Mouse (Mus musculus): ENCODE results near the gene Olfr1288. TPM values are rescaled to one million over a fixed set of nuclear protein-coding genes. Genes with fewer than 3 reads are reported as not detected.

Gene Olfr1288
- polyA plus RNA-seq (2012; ENCODE audit: low replicate concordance) = not detected in 2 replicates

GRCm38 (mm10) chr2:111473801-111474200 lies at the start of gene Olfr1288:
Olfr1288 (plus strand) TSS chr2:111474101.

GRCm38 (mm10) chr2:111448842-111449241 lies 25.1 kb upstream of the Olfr1288 start, which contains the start of gene Olfr1287:
Olfr1287 (plus strand) TSS chr2:111449142.

GRCm38 (mm10) chr2:111480519-111480918 lies 6.6 kb downstream of the Olfr1288 start, which contains the start of gene Olfr1289:
Olfr1289 (plus strand) TSS chr2:111480819.

GRCm38 (mm10) chr2:111493729-111494128 lies 19.8 kb downstream of the Olfr1288 start, which contains the start of gene Olfr1290:
Olfr1290 (minus strand) TSS chr2:111493829.

GRCm38 (mm10) chr2:111496880-111497279 lies 23.0 kb downstream of the Olfr1288 start, which contains the start of gene Olfr1291-ps1:
Olfr1291-ps1 (plus strand) TSS chr2:111497180.

GRCm38 (mm10) chr2:111524903-111525302 lies 51.0 kb downstream of the Olfr1288 start, which contains the start of gene Olfr1293-ps:
Olfr1293-ps (plus strand) TSS chr2:111525203.

Other genes starting within 250 kb of the Olfr1288 start
- gene 4930430A15Rik, start 244.5 kb upstream of the Olfr1288 start, polyA plus RNA-seq (2012; ENCODE audit: low replicate concordance) = not detected in 2 replicates
- gene Olfr1275, start 238.8 kb upstream of the Olfr1288 start, polyA plus RNA-seq (2012; ENCODE audit: low replicate concordance) = not detected in 2 replicates
- gene Olfr1276, start 219.6 kb upstream of the Olfr1288 start, polyA plus RNA-seq (2012; ENCODE audit: low replicate concordance) = 0.03 TPM in 1 of 2 replicates, not detected in the other
- gene Olfr1277, start 200.0 kb upstream of the Olfr1288 start, polyA plus RNA-seq (2012; ENCODE audit: low replicate concordance) = not detected in 2 replicates
- gene Olfr1278, start 184.0 kb upstream of the Olfr1288 start, polyA plus RNA-seq (2012; ENCODE audit: low replicate concordance) = not detected in 2 replicates
- not detected in 2 replicates for gene Olfr1279, start 173.5 kb upstream of the Olfr1288 start, polyA plus RNA-seq (2012; ENCODE audit: low replicate concordance)
- gene Olfr1280, start 160.1 kb upstream of the Olfr1288 start, polyA plus RNA-seq (2012; ENCODE audit: low replicate concordance) = not detected in 2 replicates
- not detected in 2 replicates for gene Olfr1281, start 147.6 kb upstream of the Olfr1288 start, polyA plus RNA-seq (2012; ENCODE audit: low replicate concordance)
- not detected in 2 replicates for gene Olfr1282, start 138.0 kb upstream of the Olfr1288 start, polyA plus RNA-seq (2012; ENCODE audit: low replicate concordance)
- not detected in 2 replicates for gene Olfr1283, start 107.3 kb upstream of the Olfr1288 start, polyA plus RNA-seq (2012; ENCODE audit: low replicate concordance)
- gene Olfr1284, start 98.6 kb upstream of the Olfr1288 start, polyA plus RNA-seq (2012; ENCODE audit: low replicate concordance) = not detected in 2 replicates
- not detected in 2 replicates for gene Olfr1286, start 51.0 kb upstream of the Olfr1288 start, polyA plus RNA-seq (2012; ENCODE audit: low replicate concordance)
- gene Olfr1287, start 25.0 kb upstream of the Olfr1288 start, polyA plus RNA-seq (2012; ENCODE audit: low replicate concordance) = not detected in 2 replicates
- not detected in 2 replicates for gene Olfr1289, start 6.7 kb downstream of the Olfr1288 start, polyA plus RNA-seq (2012; ENCODE audit: low replicate concordance)
- gene Olfr1290, start 19.7 kb downstream of the Olfr1288 start, polyA plus RNA-seq (2012; ENCODE audit: low replicate concordance) = not detected in 2 replicates
- gene Olfr1291-ps1, start 23.1 kb downstream of the Olfr1288 start, polyA plus RNA-seq (2012; ENCODE audit: low replicate concordance) = not detected in 2 replicates
- not detected in 2 replicates for gene Olfr1293-ps, start 51.1 kb downstream of the Olfr1288 start, polyA plus RNA-seq (2012; ENCODE audit: low replicate concordance)
- gene Olfr1294, start 66.2 kb downstream of the Olfr1288 start, polyA plus RNA-seq (2012; ENCODE audit: low replicate concordance) = not detected in 2 replicates
- gene Olfr1295, start 95.6 kb downstream of the Olfr1288 start, polyA plus RNA-seq (2012; ENCODE audit: low replicate concordance) = not detected in 2 replicates
- not detected in 2 replicates for gene Olfr1297, start 152.4 kb downstream of the Olfr1288 start, polyA plus RNA-seq (2012; ENCODE audit: low replicate concordance)
- not detected in 2 replicates for gene Olfr1298, start 175.1 kb downstream of the Olfr1288 start, polyA plus RNA-seq (2012; ENCODE audit: low replicate concordance)
- gene Olfr1299, start 187.3 kb downstream of the Olfr1288 start, polyA plus RNA-seq (2012; ENCODE audit: low replicate concordance) = not detected in 2 replicates

Data from leukemia stem cell, adult 10-12 weeks (primary cell).